Mouse (Mus musculus) cerebellum, adult 2 months (tissue): Measurements from ENCODE around the gene Apoa5.

Experiments
- CTCF ChIP-seq: fragments of 200-500 bp; IDR thresholded peaks from 2 replicates; pipeline ENCODE4 v1.5.1; 2011; ENCODE audit warnings: low read depth, mild to moderate bottlenecking, control low read depth, low read length, moderate library complexity, borderline replicate concordance; ENCODE audit not compliant: insufficient read depth
- POLR2A ChIP-seq: fragments of 200-500 bp; IDR thresholded peaks from 2 replicates; pipeline ENCODE4 v1.6.1; 2011; ENCODE audit warnings: low read length, control low read depth, borderline replicate concordance; ENCODE audit not compliant: insufficient read depth

DNA sequence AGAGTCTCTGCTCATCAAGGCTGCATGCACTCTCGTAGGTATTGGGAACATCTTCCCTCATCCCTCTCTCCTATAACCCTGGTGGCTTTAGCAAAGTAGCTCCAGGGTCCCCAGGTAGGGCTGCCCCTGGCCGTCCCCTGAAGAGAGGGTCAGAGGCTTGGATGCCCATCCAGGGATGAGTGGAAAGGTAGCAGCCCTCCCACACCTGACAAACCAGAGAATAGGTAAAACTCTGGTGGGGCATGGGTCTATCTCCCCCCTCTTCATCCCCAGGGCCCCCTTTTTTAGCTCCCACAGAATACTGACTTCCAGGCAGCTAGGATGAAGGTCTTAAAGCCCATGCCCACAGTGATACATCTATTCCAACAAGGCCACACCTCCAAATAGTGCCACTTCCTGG is 52.0 kb downstream of the Apoa5 start:
- TF ChIP-seq CTCF (no peak), POLR2A (no peak)
